Mouse (Mus musculus) megakaryocyte-erythroid progenitor cell, adult 5-6 weeks (primary cell): ENCODE data around the gene Svs1. TPM values are rescaled to one million over a fixed set of nuclear protein-coding genes. Genes with fewer than 3 reads are reported as not detected.
"Not testable (repeated sequence)": the region's sequence is repeated elsewhere in the genome, so short reads cannot be mapped to it uniquely, and the experiment has no call there.

ENCODE experiments used
- ATAC-seq: replicated peaks from 2 replicates; pipeline ENCODE4 v1.8.0; 2016; ENCODE audit warnings: mild to moderate bottlenecking, inconsistent platforms; ENCODE audit not compliant: severe bottlenecking, poor library complexity, low FRiP score, low TSS enrichment
- total RNA-seq, 2 experiments: library from RNA; stranded (forward) in 1 of 2; stranded (reverse) in 1 of 2; fragments of 200-1000, 215-1000 nt in 1 of 2; fragments of >200 nt in 1 of 2; fragmentation: Nextera tagmentation in 1 of 2; gene quantifications; 2 replicates each; pipeline ENCODE4 v1.2.3; 2014 to 2017

Gene Svs1
- total RNA-seq (2014; fragmentation: Nextera tagmentation) (not detected in 2 replicates), total RNA-seq (2017) (not detected in 2 replicates)

- no peak for ATAC-seq
Measured at GRCm38 (mm10) chr6:48986444-48986990, at the start of gene Svs1. Svs1 (plus strand) TSS chr6:48986861.

- ATAC-seq: no peak
Measured at GRCm38 (mm10) chr6:48949596-48949995, 37.1 kb upstream of the Svs1 start.

GRCm38 (mm10) chr6:48950676-48951075, 36.0 kb upstream of the Svs1 start:
- no peak for ATAC-seq

GRCm38 (mm10) chr6:48951630-48952029, 35.0 kb upstream of the Svs1 start:
- no peak for ATAC-seq

- no peak for ATAC-seq
Measured at GRCm38 (mm10) chr6:48953220-48953619, 33.4 kb upstream of the Svs1 start.

GRCm38 (mm10) chr6:48954211-48954610, 32.5 kb upstream of the Svs1 start:
- ATAC-seq: no peak

GRCm38 (mm10) chr6:48954946-48955345, 31.7 kb upstream of the Svs1 start:
- ATAC-seq: no peak

GRCm38 (mm10) chr6:48956785-48957184, 29.9 kb upstream of the Svs1 start:
- no peak for ATAC-seq

- no peak for ATAC-seq
Measured at GRCm38 (mm10) chr6:48958053-48958452, 28.6 kb upstream of the Svs1 start.

- not testable (repeated sequence) for ATAC-seq
Measured at GRCm38 (mm10) chr6:48959151-48959550, 27.5 kb upstream of the Svs1 start.

GRCm38 (mm10) chr6:48966696-48967095, 20.0 kb upstream of the Svs1 start:
- not testable (repeated sequence) for ATAC-seq

GRCm38 (mm10) chr6:48967868-48968267, 18.8 kb upstream of the Svs1 start:
- no peak for ATAC-seq

GRCm38 (mm10) chr6:48974663-48975062, 12.0 kb upstream of the Svs1 start, which contains the start of gene Doxl2:
Doxl2 (plus strand) TSS chr6:48974963.
- ATAC-seq: no peak

GRCm38 (mm10) chr6:48979616-48980015, 7.0 kb upstream of the Svs1 start:
- no peak for ATAC-seq

- ATAC-seq: no peak
Measured at GRCm38 (mm10) chr6:48982305-48982704, 4.4 kb upstream of the Svs1 start.

- no peak for ATAC-seq
Measured at GRCm38 (mm10) chr6:48989971-48990370, 3.3 kb downstream of the Svs1 start.

- ATAC-seq: no peak
Measured at GRCm38 (mm10) chr6:48991991-48992390, 5.3 kb downstream of the Svs1 start.

- no peak for ATAC-seq
Measured at GRCm38 (mm10) chr6:48998186-48998585, 11.5 kb downstream of the Svs1 start.

GRCm38 (mm10) chr6:48998796-48999195, 12.1 kb downstream of the Svs1 start:
- ATAC-seq: no peak

- no peak for ATAC-seq
Measured at GRCm38 (mm10) chr6:49003381-49003780, 16.7 kb downstream of the Svs1 start.

GRCm38 (mm10) chr6:49007981-49008380, 21.3 kb downstream of the Svs1 start:
- peak; percentile 96 for ATAC-seq
